Mouse (Mus musculus) T-helper 1 cell (primary cell): Measurements from ENCODE around the gene Gm20661.
"Not testable (repeated sequence)": the region's sequence is repeated elsewhere in the genome, so short reads cannot be mapped to it uniquely, and the experiment has no call there.

Experiments
- in situ Hi-C: fragments of 300-600 bp; cut with MboI, MseI; formaldehyde crosslinking; loops from one replicate; pipeline ENCODE4 v1.15.1; 2025; ENCODE audit warnings: high pct_unique_total_duplicates

Gm20661 gene

DNA sequence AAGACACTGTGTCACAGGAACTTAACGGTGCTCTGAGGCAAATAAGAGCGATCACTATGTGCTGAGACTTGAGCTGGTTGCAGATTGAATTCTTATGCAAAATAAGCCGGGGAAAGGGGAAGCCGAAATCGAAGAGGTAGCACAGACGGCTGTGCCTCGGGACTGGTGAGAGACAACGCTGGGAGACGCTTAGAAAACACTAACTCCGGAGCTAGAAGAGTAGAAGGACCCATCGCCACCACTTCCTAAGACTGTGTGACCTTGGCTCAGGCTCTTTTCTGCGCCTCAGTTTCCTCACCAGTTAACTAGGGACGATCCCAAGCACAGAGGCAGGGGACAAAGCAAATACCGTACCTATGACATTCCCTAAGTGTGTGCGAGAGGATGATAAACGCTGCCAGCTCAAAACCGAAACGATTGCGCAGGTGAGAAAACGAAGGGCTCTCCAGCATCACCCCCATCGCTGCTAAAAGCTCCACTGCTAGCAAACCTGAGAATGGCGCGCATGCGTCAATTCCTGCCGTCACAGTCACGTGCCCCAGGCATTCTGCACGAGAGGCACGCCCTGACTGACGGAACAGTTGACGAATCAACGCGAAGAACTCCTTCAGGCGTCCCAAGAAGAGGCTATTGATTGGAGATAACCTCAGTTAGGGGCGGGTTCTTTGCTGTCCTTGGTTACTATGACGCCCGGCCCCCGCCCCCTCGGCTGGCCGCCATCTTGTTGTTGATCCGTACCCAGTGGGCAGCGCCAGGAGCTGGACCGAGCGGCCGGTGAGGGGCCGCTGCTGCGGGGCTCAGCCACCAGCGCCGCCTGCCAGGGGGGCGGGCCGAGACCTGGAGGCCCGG lies 19.3 kb downstream of the Gm20661 start, which contains the start of gene Ip6k1:
Gene Ip6k1 (plus strand): TSS at position 580 of the 849 bp plus-strand sequence.
- in situ Hi-C loops: no loop called here

DNA sequence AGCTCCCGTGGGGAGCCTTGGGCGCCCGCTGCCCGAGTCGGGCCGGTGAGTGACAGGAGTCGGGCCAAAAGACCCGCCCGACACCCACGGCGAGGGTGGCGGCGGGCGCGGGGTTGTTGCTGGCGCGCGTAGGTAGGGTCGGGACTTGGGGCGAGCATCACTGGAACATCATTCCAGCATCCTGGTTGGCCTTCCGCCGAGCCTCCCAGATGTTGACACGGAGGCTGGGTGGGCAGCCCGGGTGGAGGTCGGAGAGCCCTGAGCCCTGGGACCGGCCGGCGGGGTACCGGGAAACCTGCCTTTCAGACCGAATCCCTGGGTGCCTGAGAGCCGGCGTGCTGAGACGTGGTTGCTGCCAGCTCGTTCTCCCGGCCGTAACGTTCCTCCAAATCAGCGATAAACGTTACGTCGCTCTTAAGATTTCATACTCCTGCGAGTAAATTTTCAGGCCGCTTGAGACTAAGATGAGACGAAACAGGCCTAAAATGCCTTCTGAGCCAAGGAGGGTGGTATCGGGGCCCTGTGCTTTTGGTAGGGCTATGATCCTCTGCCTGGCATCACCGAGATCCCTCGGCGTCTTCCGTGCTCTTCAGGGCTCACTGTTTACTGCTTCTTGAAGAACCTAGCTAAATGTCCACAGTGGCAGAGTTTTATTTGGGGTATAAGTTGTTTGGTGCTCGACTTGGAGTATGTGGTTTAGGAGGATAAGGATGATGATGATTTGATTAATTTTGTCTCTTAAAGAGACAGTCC lies 20.1 kb downstream of the Gm20661 start:
- in situ Hi-C loops: no loop called here

DNA sequence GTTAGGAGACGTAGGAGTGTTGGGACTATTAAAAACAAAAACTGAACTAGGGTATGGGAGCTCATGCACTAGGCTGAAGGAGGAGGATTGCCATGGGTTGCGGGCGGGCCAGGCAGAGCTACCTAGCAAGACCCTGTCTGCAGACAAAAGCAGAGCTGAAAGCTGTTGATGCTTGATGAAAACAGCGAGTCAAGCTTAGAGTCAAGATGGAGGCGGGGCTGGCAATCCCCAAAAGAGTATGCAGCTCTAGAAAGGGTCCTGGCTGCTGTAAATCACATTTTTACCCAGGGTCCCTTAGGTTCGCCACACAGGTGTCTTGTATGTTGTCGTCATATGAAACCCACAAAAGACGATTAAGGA lies 20.7 kb downstream of the Gm20661 start:
- in situ Hi-C loops: no loop called here

DNA sequence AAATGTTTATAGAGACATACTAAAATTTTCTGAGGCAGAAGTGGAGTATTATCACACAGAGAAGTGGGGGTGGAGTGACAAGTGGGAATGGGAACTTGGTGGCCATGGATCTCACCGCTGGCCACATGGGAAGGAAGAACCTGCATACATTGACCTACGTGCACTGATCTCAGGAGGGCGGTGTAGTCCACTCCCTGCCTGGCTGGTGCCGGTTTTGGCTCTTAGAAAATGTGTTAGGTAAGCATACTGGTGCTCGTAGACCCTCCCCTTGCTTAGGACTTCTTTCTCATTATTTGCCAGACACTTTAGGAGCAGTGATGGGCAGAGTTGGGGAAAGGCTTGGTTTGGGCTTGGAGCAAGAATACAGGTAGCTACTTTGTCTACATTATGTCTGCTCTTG lies 25.2 kb downstream of the Gm20661 start:
- in situ Hi-C loops: no loop called here

DNA sequence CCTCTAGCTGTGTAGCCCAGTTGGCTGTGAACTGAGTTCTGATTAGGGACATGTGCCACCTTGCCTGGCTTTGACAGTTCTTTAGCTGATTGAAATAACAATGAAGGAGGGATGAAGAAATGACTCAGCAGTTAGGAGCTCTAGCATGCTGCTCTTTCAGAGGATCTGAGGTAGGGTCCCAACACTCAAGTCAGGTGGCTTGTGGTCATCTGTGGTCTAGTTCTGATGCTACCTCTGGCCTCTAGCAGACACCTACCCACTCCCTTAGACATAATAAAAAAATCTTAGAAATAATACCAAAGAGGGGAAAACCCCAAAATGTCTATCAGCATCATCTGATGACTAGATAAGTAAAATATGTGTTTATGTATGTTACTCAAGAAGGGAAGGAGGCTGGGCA lies 27.5 kb downstream of the Gm20661 start:
- in situ Hi-C loops: no loop called here

DNA sequence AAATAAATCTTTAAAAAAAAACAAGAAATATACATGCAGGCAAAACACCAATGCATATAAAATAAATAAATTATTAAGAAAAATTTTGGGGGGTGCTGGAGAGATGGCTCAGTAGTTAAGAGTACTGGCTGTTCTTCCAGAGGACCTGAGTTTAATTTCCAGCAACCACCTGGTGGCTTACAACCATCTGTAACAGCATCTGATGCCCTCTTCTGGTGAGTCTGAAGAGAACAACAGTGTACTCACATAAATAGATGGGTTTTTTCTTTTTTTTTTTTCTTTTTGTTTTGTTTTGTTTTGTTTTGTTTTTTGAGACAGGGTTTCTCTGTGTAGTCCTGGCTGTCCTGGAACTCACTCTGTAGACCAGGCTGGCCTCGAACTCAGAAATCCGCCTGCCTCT lies 30.7 kb downstream of the Gm20661 start:
- in situ Hi-C loops: not testable (repeated sequence)

DNA sequence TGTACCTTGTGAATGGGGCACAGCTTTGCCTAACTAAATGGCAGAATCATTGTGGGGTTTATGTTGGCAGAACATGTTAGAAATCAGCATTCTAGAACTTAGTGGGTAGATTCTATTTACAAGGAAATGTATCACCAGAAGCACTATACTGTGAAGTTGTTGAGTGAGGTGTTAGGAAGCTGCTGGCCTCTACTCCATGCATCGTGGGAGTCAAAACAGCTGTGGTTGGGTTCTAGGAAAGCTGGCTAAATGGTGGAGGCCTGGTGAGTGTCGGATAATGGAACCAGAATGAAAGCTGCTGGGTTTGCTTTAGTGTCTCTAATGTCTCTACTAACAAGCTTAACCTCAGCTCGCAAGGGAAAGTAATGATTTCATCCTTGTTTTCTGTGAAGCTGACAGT lies 34.3 kb downstream of the Gm20661 start:
- in situ Hi-C loops: loop anchor here (5.0 kb wide), 1 partner anchor 40 kb away; no protein-coding TSS in a partner anchor

DNA sequence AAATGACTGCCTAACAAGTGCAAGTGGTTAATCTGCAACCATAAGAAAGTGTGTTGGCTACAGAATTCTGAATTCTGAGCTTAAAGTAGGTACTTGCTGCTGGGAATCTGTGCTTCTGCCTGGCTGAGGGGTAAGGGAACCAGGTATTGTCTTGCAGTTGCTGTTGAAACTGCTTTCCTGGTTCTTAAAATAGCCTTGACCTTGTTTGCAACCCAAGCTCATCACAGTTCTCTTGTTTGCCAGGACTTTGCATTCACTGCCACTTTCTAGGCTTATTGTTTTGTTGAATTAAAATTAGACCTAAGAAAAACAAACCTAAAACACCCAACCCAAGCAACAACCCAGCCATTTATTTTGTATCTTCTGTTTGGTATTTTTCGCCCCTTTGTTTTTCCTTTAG lies 37.9 kb downstream of the Gm20661 start:
- in situ Hi-C loops: no loop called here

DNA sequence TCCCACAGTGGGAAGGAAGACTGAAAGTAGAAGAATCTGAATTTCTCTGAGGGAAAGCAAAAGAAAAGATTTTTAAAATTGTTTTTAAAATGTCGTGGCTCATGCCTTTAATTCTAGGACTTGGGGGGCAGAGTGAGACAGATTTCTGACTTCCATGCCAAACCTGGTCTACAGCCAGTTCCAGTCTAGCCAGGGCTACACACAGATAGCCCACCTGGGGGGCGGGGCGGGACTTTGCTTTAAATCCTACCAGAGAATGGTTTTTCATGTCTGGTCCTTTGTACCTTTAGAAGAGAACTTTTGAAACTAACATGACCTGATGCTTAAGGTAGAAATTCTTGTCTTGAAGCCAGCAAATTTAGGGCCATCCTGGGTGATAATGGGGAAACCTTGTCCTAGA lies 40.4 kb downstream of the Gm20661 start:
- in situ Hi-C loops: no loop called here

DNA sequence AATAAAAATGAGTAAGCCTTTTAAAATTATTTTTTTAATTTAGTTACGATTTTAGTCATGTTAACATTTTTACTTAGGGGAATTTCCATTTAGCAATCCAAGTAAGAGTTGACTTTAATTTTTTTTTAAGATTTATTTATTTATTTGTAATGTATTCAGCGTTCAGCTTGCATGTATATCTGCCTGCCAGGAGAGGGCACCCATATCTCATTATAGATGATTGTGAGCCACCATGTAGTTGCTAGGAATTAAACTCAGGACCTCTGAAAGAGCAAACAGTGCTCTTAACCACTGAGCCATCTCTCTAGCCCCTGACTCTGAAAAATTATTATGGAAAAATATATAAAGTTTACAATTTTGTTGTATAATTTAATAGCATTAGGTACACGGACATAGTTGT lies 43.7 kb downstream of the Gm20661 start:
- in situ Hi-C loops: no loop called here

DNA sequence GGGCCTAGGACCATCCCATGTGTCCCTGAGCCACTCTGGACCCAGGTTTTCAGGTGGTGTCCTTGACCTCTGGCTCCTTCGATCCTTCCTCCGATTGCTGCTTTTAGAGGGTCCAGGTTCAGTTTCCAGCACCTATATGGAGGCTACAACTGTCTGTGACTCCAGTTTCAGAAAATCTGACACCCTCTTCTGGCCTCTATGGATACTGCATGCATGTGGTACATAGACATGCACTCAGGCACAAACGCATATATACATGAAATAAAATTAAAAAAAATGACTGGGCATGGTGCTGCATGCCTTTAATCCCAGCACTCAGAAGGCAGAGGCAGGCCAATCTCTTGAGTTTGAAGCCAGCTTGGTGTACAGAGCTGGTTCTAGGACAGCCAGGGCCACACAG lies 45.0 kb downstream of the Gm20661 start:
- in situ Hi-C loops: no loop called here

DNA sequence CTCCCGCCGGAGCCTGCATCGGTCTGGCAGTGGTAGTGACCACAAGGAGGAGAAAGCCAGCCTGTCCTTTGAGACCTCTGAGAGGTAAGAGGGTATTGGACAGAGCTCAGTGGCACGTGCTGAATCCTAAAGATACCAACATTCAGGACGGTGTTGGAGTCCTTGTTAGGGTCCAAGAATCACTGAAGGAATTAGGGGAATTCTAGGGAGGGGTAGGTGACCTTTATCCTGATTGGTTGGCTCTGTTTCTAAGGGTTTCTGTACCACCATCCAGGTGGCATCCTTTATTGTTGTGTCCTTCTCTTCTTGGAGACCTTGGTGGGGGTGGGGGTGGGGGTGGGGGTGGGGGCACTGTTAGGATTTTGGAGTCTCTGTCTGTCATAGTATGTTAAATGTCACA lies 49.3 kb downstream of the Gm20661 start:
- in situ Hi-C loops: no loop called here

DNA sequence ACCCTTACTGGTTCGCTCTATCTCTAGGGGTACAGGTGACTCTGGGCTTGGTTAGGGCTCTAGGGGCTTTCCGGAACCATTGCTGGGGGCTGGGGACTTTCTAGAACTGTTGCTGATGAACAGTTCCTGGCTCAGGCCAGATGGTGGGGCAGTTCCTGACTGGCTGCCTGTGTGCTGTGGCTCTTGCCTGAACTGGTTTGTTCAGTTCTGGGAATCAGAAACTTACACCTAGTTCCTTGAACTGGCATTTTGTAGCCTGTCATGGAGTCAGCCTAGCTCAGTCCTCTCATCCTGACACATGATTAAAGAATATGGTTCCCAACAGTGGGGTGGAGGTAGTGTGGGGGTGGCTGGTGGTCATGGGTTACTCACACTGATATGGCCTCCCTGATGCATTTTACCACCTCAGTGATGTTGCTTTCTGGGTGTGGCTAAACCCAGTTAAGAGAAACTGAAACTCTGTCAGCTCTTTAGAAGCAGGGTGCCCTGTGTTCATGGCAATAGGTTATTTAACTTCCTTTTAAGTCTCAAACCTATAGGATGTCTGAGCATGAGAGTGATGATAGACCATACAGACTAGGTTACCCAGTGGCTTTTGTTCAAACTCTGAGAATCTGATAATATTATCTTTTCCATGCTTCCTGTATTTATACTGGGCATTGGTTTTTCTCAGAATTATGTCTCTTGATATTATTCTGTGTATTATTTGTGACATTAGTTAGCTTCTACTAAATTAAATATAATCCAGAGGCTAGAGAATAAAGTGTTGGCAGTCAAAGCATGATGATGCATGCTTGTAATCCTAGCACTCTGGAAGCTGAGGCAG lies 52.7 kb downstream of the Gm20661 start:
- in situ Hi-C loops: no loop called here
